Mouse (Mus musculus) heart, embryonic 16.5 days (tissue): ENCODE results near the gene Prss46. TPM values are rescaled to one million over a fixed set of nuclear protein-coding genes. Genes with fewer than 3 reads are reported as not detected.

Experiments
- ATAC-seq: fragments of 200-750 bp; cut with Nextera tagmentation; replicated peaks from 2 replicates; pipeline ENCODE4 v1.8.0; 2017; ENCODE audit warnings: moderate number of reproducible peaks; ENCODE audit not compliant: insufficient read depth, low FRiP score; ENCODE audit errors: extremely low read depth
- H3K27ac ChIP-seq: fragments of 300-500 bp; sonication (generic); 2 replicates; pipeline ENCODE4 v1.5.1; 2014; ENCODE audit warnings: mild to moderate bottlenecking, low read length, control low read depth, moderate library complexity
- H3K27me3 ChIP-seq: fragments of 300-500 bp; sonication (generic); 2 replicates; pipeline ENCODE4 v1.6.1; 2014; ENCODE audit warnings: low read length, mixed read lengths; ENCODE audit not compliant: control insufficient read depth, insufficient read depth
- H3K36me3 ChIP-seq: fragments of 300-500 bp; sonication (generic); 2 replicates; pipeline ENCODE4 v1.6.1; 2014; ENCODE audit not compliant: control insufficient read depth, insufficient read depth
- H3K4me1 ChIP-seq: fragments of 300-500 bp; sonication (generic); 2 replicates; pipeline ENCODE4 v1.6.1; 2014; ENCODE audit warnings: low read length, mixed read lengths; ENCODE audit not compliant: control insufficient read depth, insufficient read depth
- H3K4me2 ChIP-seq: fragments of 300-500 bp; sonication (generic); 2 replicates; pipeline ENCODE4 v1.6.1; 2014; ENCODE audit warnings: low read depth, mild to moderate bottlenecking, control low read depth, low read length
- H3K4me3 ChIP-seq: fragments of 300-500 bp; sonication (generic); 2 replicates; pipeline ENCODE4 v1.5.1; 2014; ENCODE audit warnings: mild to moderate bottlenecking, control low read depth, low read length
- H3K9ac ChIP-seq: fragments of 300-500 bp; sonication (generic); 2 replicates; pipeline ENCODE4 v1.6.1; 2014; ENCODE audit warnings: low read length, control low read depth
- H3K9me3 ChIP-seq: fragments of 300-500 bp; sonication (generic); replicated peaks from 2 replicates; pipeline ENCODE4 v1.6.1; 2016; ENCODE audit warnings: low read length; ENCODE audit not compliant: control insufficient read depth
- WGBS: fragments of 180-500 bp; shearing (Covaris S2); extraction: QIAGEN DNeasy Blood & Tissue Kit; methylation state at CpG from one replicate; pipeline ENCODE4 v1.1.7; 2014; 5-methylcytosine and 5-hydroxymethylcytosine counted together
- polyA plus RNA-seq: library from polyadenylated mRNA; unstranded; fragments of >200 nt; fragmentation: Nextera tagmentation; extraction: Ambion mirVana; gene quantifications from 2 replicates; pipeline ENCODE4 v1.2.1, GENCODE M21; 2015

Gene Prss46
- polyA plus RNA-seq, 1 experiment from 2014 or later, result not detected

DNA sequence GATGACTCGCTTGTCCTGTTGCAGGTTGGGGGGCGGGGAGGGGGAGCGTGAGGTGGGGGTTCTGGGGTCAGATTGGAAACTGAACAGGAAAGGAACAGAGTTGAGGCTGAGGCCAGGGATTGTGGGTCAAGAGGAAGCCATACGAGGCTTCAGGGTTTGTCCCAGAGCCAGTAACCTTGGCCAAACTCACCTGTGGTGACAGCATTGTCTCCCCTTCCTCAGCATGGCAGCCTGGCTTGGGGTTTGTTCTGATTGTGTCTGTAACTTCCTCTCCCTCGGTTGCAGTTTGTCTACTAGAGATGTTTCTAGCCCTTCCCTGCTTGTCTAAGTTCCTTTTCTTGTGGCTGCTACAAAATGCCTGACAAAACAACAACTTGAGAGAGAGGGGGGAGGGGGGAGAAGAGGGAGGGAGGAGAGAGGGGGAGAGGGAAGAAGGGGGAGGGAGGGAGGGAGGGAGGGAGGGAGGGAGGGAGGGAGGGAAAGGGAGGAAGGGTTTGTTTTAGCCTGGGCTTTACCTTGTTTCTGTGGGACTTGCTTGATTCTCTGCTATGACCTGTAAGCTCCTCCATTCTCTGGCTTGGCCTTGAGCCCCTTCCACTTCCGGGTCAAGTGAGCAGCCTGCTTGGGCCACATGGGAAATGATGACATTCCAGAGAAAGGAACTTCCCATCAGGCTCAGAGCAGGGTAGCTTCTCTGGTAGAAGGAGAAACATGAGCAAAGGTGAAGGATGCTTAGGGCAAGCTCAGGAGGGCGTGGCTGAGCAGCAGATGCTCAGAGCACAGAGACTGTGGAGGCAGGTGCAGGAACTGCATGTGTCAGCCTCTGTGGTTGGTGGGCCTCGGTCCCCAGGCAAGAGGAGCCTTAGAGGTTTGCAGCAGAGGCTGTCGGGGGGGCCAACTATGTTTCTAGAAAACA, 43.3 kb downstream of the Prss46 start:
- ATAC-seq, result no peak
- no peak overlapping the region for H3K27ac ChIP-seq
- no peak overlapping the region for H3K9ac ChIP-seq
- H3K27me3 ChIP-seq, result no peaks in the 10 kb centered on the region
- no peak overlapping the region for H3K4me2 ChIP-seq
- peaks cover 2% of the 10 kb centered on the region; the same call in 1 of the 2 replicates for H3K4me1 ChIP-seq
- H3K4me3 ChIP-seq, result no peak overlapping the region
- no peaks in the 10 kb centered on the region for H3K9me3 ChIP-seq
- no peaks in the 10 kb centered on the region for H3K36me3 ChIP-seq
- 63% methylated on average over 9 of the region's 9 CpGs for WGBS

DNA sequence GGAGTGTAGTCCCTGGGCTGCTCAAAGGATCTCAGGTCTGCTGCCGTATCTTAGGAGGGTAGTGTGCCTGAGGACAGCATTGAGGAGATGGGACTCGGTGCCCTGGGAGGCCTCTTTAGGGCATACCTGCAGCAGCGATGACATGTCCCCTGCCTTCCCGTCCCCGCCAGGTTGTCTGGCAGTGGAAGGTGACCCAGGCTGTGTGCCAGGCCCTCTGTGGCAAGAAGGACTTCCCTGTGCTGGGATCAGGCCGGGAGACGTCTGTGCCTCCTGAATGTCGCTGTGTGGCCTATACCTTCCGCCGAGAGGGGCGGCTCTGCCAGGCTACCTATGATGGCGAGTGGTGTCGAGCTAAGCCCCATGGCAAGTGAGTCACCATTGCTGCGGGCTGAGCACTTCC, 44.6 kb downstream of the Prss46 start:
- no peak overlapping the region for H3K9ac ChIP-seq
- no peak overlapping the region for H3K4me2 ChIP-seq
- H3K27ac ChIP-seq, result no peak overlapping the region
- ATAC-seq, result no peak
- 87% methylated on average over 14 of the region's 14 CpGs for WGBS
- H3K9me3 ChIP-seq, result no peaks in the 10 kb centered on the region
- H3K4me3 ChIP-seq, result no peak overlapping the region
- no peaks in the 10 kb centered on the region for H3K27me3 ChIP-seq
- H3K36me3 ChIP-seq, result no peaks in the 10 kb centered on the region
- peaks cover 2% of the 10 kb centered on the region; the same call in 1 of the 2 replicates for H3K4me1 ChIP-seq

DNA sequence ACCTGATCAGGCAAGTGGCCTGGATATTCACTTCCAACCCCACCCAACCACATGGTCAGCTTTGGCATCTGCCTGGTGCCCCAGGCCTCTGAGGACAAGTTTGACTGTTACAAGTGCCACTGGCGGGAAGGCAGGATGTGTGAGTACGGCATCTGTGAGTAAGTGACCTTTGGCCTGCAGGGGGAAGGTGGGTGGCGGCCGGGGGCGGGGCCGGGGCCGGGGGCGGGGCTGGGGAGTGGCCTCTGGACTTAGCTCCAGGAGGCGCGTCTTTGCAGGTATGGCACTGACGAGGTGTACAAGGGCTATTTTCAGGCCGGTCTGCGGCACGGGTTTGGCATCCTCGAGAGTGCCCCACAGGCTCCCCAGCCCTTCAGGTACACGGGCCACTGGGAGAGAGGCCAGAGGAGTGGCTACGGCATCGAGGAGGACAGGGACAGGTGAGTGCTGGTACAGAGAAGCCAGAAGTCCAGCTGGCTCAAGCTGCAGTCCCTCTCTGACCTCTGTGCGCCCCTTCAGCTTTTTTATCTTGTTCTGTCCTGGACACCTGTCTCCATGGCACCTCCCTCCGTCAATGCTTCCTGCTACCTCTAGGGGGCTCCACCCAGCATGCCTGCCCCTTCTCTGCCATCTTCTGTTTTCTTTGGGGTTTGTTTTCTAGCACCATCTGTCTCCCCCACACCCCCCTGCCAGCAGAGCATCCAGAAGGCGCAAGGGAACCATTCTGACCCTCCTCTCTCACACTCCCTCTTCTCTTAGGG, 45.9 kb downstream of the Prss46 start:
- ATAC-seq, result no peak
- Histone ChIP-seq H3K27me3 (no peaks in the 10 kb centered on the region), H3K4me3 (no peak overlapping the region), H3K4me1 (peaks cover 2% of the 10 kb centered on the region; the same call in 1 of the 2 replicates), H3K27ac (no peak overlapping the region), H3K9me3 (no peaks in the 10 kb centered on the region), H3K9ac (no peak overlapping the region), H3K4me2 (no peak overlapping the region), H3K36me3 (no peaks in the 10 kb centered on the region)
- WGBS, result 20% methylated on average over 20 of the region's 21 CpGs

GRCm38 (mm10) chr9:110891077-110891828, 46.9 kb downstream of the Prss46 start:
- H3K27ac ChIP-seq, result no peak overlapping the region
- no peak overlapping the region for H3K4me2 ChIP-seq
- no peak for ATAC-seq
- no peak overlapping the region for H3K4me3 ChIP-seq
- no peak overlapping the region for H3K9ac ChIP-seq
- H3K36me3 ChIP-seq, result no peaks in the 10 kb centered on the region
- WGBS, result 70% methylated on average over 12 of the region's 12 CpGs
- no peaks in the 10 kb centered on the region for H3K9me3 ChIP-seq
- H3K27me3 ChIP-seq, result no peaks in the 10 kb centered on the region
- H3K4me1 ChIP-seq, result peaks cover 3% of the 10 kb centered on the region

DNA sequence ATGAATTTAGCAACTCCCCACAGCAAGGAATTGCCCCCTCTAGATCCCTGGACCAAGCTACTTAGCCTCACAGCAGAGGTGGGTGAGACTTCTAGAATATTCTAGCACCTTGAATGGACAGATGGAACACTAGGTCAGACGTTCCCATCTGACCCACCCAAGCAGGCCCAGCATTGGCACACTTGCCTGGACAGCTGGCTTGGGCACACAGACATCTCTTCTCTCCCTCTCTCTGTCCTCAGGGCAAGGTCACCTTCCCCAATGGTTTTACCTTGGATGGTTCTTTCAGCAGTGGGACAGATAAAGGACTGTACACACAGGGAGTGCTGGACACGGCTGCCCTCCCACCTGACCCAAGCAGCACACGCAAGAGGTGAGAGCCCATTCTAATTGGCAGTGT, 48.2 kb downstream of the Prss46 start:
- H3K4me2 ChIP-seq, result no peak overlapping the region
- H3K36me3 ChIP-seq, result no peaks in the 10 kb centered on the region
- H3K27ac ChIP-seq, result no peak overlapping the region
- no peaks in the 10 kb centered on the region for H3K27me3 ChIP-seq
- H3K4me3 ChIP-seq, result no peak overlapping the region
- WGBS, result 83% methylated on average over 3 of the region's 3 CpGs
- ATAC-seq, result no peak
- H3K9ac ChIP-seq, result no peak overlapping the region
- peaks cover 6% of the 10 kb centered on the region for H3K4me1 ChIP-seq
- no peaks in the 10 kb centered on the region for H3K9me3 ChIP-seq

GRCm38 (mm10) chr9:110893429-110893828, 49.1 kb downstream of the Prss46 start:
- no peak for ATAC-seq
- H3K27ac ChIP-seq, result no peak overlapping the region
- H3K4me3 ChIP-seq, result no peak overlapping the region
- no peak overlapping the region for H3K4me2 ChIP-seq
- WGBS, result 65% methylated on average over 10 of the region's 10 CpGs
- H3K27me3 ChIP-seq, result no peaks in the 10 kb centered on the region
- H3K9me3 ChIP-seq, result no peaks in the 10 kb centered on the region
- no peak overlapping the region for H3K9ac ChIP-seq
- no peaks in the 10 kb centered on the region for H3K36me3 ChIP-seq
- peaks cover 6% of the 10 kb centered on the region for H3K4me1 ChIP-seq

- no peaks in the 10 kb centered on the region for H3K36me3 ChIP-seq
- WGBS, result 53% methylated on average over 5 of the region's 5 CpGs
- no peak for ATAC-seq
- H3K9me3 ChIP-seq, result no peaks in the 10 kb centered on the region
- no peak overlapping the region for H3K9ac ChIP-seq
- H3K4me3 ChIP-seq, result no peak overlapping the region
- peaks cover 6% of the 10 kb centered on the region for H3K4me1 ChIP-seq
- H3K4me2 ChIP-seq, result no peak overlapping the region
- no peak overlapping the region for H3K27ac ChIP-seq
- no peaks in the 10 kb centered on the region for H3K27me3 ChIP-seq
Measured at GRCm38 (mm10) chr9:110895507-110895906, 51.2 kb downstream of the Prss46 start.

DNA sequence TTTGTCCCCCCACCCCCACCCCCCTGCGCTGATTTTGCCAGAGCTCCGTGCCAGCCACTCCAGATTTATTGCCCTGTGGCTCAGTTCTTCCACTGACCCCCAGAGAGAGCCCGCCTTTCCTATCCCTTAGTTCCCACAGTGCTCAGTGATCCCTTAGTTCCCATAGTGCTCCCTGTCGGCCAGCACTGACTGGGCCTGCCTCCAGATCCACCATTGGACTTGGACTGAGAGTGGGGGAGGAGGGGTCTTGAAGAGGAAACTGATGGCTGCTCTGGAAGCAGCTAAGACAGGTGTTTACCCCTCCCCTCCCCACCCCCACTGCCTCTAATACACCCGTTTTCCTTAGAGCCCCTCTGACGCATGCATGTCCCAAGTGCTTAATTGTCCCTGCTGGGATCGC, 51.7 kb downstream of the Prss46 start:
- ATAC-seq, result no peak
- H3K4me1 ChIP-seq, result peaks cover 6% of the 10 kb centered on the region
- H3K4me3 ChIP-seq, result no peak overlapping the region
- no peaks in the 10 kb centered on the region for H3K9me3 ChIP-seq
- H3K4me2 ChIP-seq, result peak overlapping the region; percentile 30; the same call in 1 of the 2 replicates
- no peak overlapping the region for H3K9ac ChIP-seq
- no peaks in the 10 kb centered on the region for H3K27me3 ChIP-seq
- 27% methylated on average over 7 of the region's 7 CpGs for WGBS
- H3K36me3 ChIP-seq, result no peaks in the 10 kb centered on the region
- H3K27ac ChIP-seq, result no peak overlapping the region
